Comparison of ENCODE assay signal across 8 mouse cellular contexts in genomic region chr16:22856773-22857172, GRCm38 (mm10). TPM values are rescaled to one million over a fixed set of nuclear protein-coding genes. Genes with fewer than 3 reads are reported as not detected.
DNase-seq lines count a peak whose midpoint lies in the region; ATAC-seq lines count a peak whose summit lies in the region.

No protein-coding gene starts in this region.

- peak overlapping the region; percentile 84 for H3K27ac ChIP-seq in kidney, embryonic 16.5 days (ENCODE audit: low read length)
- H3K27ac ChIP-seq in brown adipose tissue, adult 24 weeks (replicated peaks; ENCODE audit: low read depth, low read length), result no peak overlapping the region
- no peak overlapping the region for H3K27ac ChIP-seq in hindbrain, embryonic 12.5 days
- peak overlapping the region; percentile 67 for H3K27ac ChIP-seq in midbrain, embryonic 13.5 days

- DNase-seq in kidney, postnatal 36 days, result no peak
- no peak for DNase-seq in gastrocnemius, postnatal 25 days
- no peak for DNase-seq in thymus, postnatal 0 days (ENCODE audit: low spot score)

- no peaks in the 10 kb centered on the region for H3K36me3 ChIP-seq in kidney, embryonic 16.5 days (ENCODE audit: insufficient read depth, low read length)
- no peaks in the 10 kb centered on the region for H3K36me3 ChIP-seq in hindbrain, embryonic 12.5 days
- no peaks in the 10 kb centered on the region for H3K36me3 ChIP-seq in midbrain, embryonic 13.5 days

- ATAC-seq in kidney, embryonic 16.5 days (ENCODE audit: low FRiP score, low TSS enrichment), result no peak
- no peak for ATAC-seq in hindbrain, embryonic 12.5 days (ENCODE audit: low FRiP score)
- ATAC-seq in midbrain, embryonic 13.5 days, result no peak
- ATAC-seq in inflammation-experienced regulatory T-cells, adult 6 months, result no peak

- H3K9me3 ChIP-seq in kidney, embryonic 16.5 days (ENCODE audit: low read length), result no peaks in the 10 kb centered on the region
- H3K9me3 ChIP-seq in hindbrain, embryonic 12.5 days (replicated peaks), result no peaks in the 10 kb centered on the region
- no peaks in the 10 kb centered on the region for H3K9me3 ChIP-seq in midbrain, embryonic 13.5 days

- peak overlapping the region; percentile 76 for H3K9ac ChIP-seq in kidney, embryonic 16.5 days (replicated peaks; ENCODE audit: low read length)
- peak overlapping the region; percentile 61 for H3K9ac ChIP-seq in hindbrain, embryonic 12.5 days
- H3K9ac ChIP-seq in midbrain, embryonic 13.5 days (replicated peaks), result peak overlapping the region; percentile 69

- H3K4me2 ChIP-seq in kidney, embryonic 16.5 days (replicated peaks; ENCODE audit: low read depth, low read length), result peak overlapping the region; percentile 78
- H3K4me2 ChIP-seq in hindbrain, embryonic 12.5 days (replicated peaks), result peak overlapping the region; percentile 70
- H3K4me2 ChIP-seq in midbrain, embryonic 13.5 days (replicated peaks), result peak overlapping the region; percentile 85

- 7% methylated on average over 9 of the region's 9 CpGs for WGBS in kidney, embryonic 16.5 days
- WGBS in hindbrain, embryonic 12.5 days, result 15% methylated on average over 9 of the region's 9 CpGs
- 16% methylated on average over 9 of the region's 9 CpGs for WGBS in midbrain, embryonic 13.5 days

- peaks cover 12% of the 10 kb centered on the region for H3K4me1 ChIP-seq in kidney, embryonic 16.5 days (ENCODE audit: insufficient read depth, low read length)
- no peaks in the 10 kb centered on the region for H3K4me1 ChIP-seq in brown adipose tissue, adult 24 weeks (ENCODE audit: control insufficient read depth, insufficient read depth, insufficient read length, low read length)
- peaks cover 12% of the 10 kb centered on the region for H3K4me1 ChIP-seq in hindbrain, embryonic 12.5 days
- H3K4me1 ChIP-seq in midbrain, embryonic 13.5 days (replicated peaks), result peaks cover 16% of the 10 kb centered on the region

- H3K4me3 ChIP-seq in kidney, embryonic 16.5 days (ENCODE audit: low read length), result peak overlapping the region; percentile 94
- peak overlapping the region; percentile 65 for H3K4me3 ChIP-seq in brown adipose tissue, adult 24 weeks (ENCODE audit: insufficient read depth, low read depth, low read length)
- peak overlapping the region; percentile 99 for H3K4me3 ChIP-seq in hindbrain, embryonic 12.5 days
- peak overlapping the region; percentile 65 for H3K4me3 ChIP-seq in midbrain, embryonic 13.5 days (replicated peaks)

- no peaks in the 10 kb centered on the region for H3K27me3 ChIP-seq in kidney, embryonic 16.5 days (ENCODE audit: insufficient read depth, low read length)
- no peaks in the 10 kb centered on the region for H3K27me3 ChIP-seq in hindbrain, embryonic 12.5 days
- H3K27me3 ChIP-seq in midbrain, embryonic 13.5 days, result no peaks in the 10 kb centered on the region

RNA-seq across cellular contexts. Expression of gene Tbccd1, which starts 0.7 kb away (rescaled TPM):
- polyA plus RNA-seq in kidney, embryonic 16.5 days (2015; fragmentation: Nextera tagmentation; extraction: Ambion mirVana), result 34.6 and 35.8 TPM in 2 replicates
- polyA plus RNA-seq in brown adipose tissue, adult 24 weeks (2012; ENCODE audit: insufficient read depth, insufficient read length, missing spikeins), result 9.1 and 10.6 TPM in 2 replicates
- polyA plus RNA-seq in hindbrain, embryonic 12.5 days (2016; fragmentation: Nextera tagmentation; extraction: Ambion mirVana), result 30.1 and 32.5 TPM in 2 replicates
- 26.3 and 27.7 TPM in 2 replicates for polyA plus RNA-seq in midbrain, embryonic 13.5 days (2015; fragmentation: Nextera tagmentation; extraction: Ambion mirVana)
- 1 to 10 TPM; 5.4 to 6.8 TPM for total RNA-seq in gastrocnemius, postnatal 25 days (2021)
- polyA plus RNA-seq in inflammation-experienced regulatory T-cells, adult 6 months (2017; shearing (Covaris generic)), result 10 to 100 TPM; 17.4 to 21.0 (median 19.4) TPM
- 21.1 and 21.8 TPM in 2 replicates for polyA plus RNA-seq in thymus, postnatal 0 days (2015; fragmentation: Nextera tagmentation; extraction: Ambion mirVana)

RNA-seq across cellular contexts. Expression of gene Dnajb11, which starts 0.9 kb away (rescaled TPM):
- 112 and 123 TPM in 2 replicates for polyA plus RNA-seq in kidney, embryonic 16.5 days (2015; fragmentation: Nextera tagmentation; extraction: Ambion mirVana)
- 26.8 and 27.2 TPM in 2 replicates for polyA plus RNA-seq in brown adipose tissue, adult 24 weeks (2012; ENCODE audit: insufficient read depth, insufficient read length, missing spikeins)
- polyA plus RNA-seq in hindbrain, embryonic 12.5 days (2016; fragmentation: Nextera tagmentation; extraction: Ambion mirVana), result 104 and 112 TPM in 2 replicates
- polyA plus RNA-seq in midbrain, embryonic 13.5 days (2015; fragmentation: Nextera tagmentation; extraction: Ambion mirVana), result 87.0 and 99.6 TPM in 2 replicates
- 10 to 100 TPM; 38.8 to 44.2 TPM for total RNA-seq in gastrocnemius, postnatal 25 days (2021)
- polyA plus RNA-seq in inflammation-experienced regulatory T-cells, adult 6 months (2017; shearing (Covaris generic)), result 10 to 100 TPM; 43.0 to 79.0 (median 48.2) TPM
- polyA plus RNA-seq in thymus, postnatal 0 days (2015; fragmentation: Nextera tagmentation; extraction: Ambion mirVana), result 93.9 and 101 TPM in 2 replicates

RNA-seq across cellular contexts. Expression of gene Ahsg, which starts 34.3 kb away (rescaled TPM):
- 9.5 and 12.6 TPM in 2 replicates for polyA plus RNA-seq in kidney, embryonic 16.5 days (2015; fragmentation: Nextera tagmentation; extraction: Ambion mirVana)
- polyA plus RNA-seq in brown adipose tissue, adult 24 weeks (2012; ENCODE audit: insufficient read depth, insufficient read length, missing spikeins), result 3.4 TPM in 1 of 2 replicates, not detected in the other
- not detected in 2 replicates for polyA plus RNA-seq in hindbrain, embryonic 12.5 days (2016; fragmentation: Nextera tagmentation; extraction: Ambion mirVana)
- polyA plus RNA-seq in midbrain, embryonic 13.5 days (2015; fragmentation: Nextera tagmentation; extraction: Ambion mirVana), result 0.24 TPM in 1 of 2 replicates, not detected in the other
- not detected for total RNA-seq in gastrocnemius, postnatal 25 days (2021)
- not detected for polyA plus RNA-seq in inflammation-experienced regulatory T-cells, adult 6 months (2017; shearing (Covaris generic))
- polyA plus RNA-seq in thymus, postnatal 0 days (2015; fragmentation: Nextera tagmentation; extraction: Ambion mirVana), result 0.55 TPM in 1 of 2 replicates, not detected in the other

RNA-seq across cellular contexts. Expression of gene Crygs, which starts 45.4 kb away (rescaled TPM):
- 0.31 TPM in 1 of 2 replicates, not detected in the other for polyA plus RNA-seq in kidney, embryonic 16.5 days (2015; fragmentation: Nextera tagmentation; extraction: Ambion mirVana)
- polyA plus RNA-seq in brown adipose tissue, adult 24 weeks (2012; ENCODE audit: insufficient read depth, insufficient read length, missing spikeins), result not detected in 2 replicates
- polyA plus RNA-seq in hindbrain, embryonic 12.5 days (2016; fragmentation: Nextera tagmentation; extraction: Ambion mirVana), result not detected in 2 replicates
- not detected in 2 replicates for polyA plus RNA-seq in midbrain, embryonic 13.5 days (2015; fragmentation: Nextera tagmentation; extraction: Ambion mirVana)
- not detected for total RNA-seq in gastrocnemius, postnatal 25 days (2021)
- polyA plus RNA-seq in inflammation-experienced regulatory T-cells, adult 6 months (2017; shearing (Covaris generic)), result not detected
- polyA plus RNA-seq in thymus, postnatal 0 days (2015; fragmentation: Nextera tagmentation; extraction: Ambion mirVana), result 0.38 TPM in 1 of 2 replicates, not detected in the other

Comparison
In these comparisons a context has a peak if more than half of its experiments do, and no peak if none do; other contexts are left out.
1. H3K27ac ChIP-seq: peak in kidney, embryonic 16.5 days (single experiment) and midbrain, embryonic 13.5 days (single experiment); none in brown adipose tissue, adult 24 weeks (single experiment) and hindbrain, embryonic 12.5 days (single experiment).
2. Peak in every context shown above with its lines, with median percentiles within 50 percentile points of each other: H3K4me2 ChIP-seq, H3K4me3 ChIP-seq and H3K9ac ChIP-seq.